Mouse (Mus musculus) splenic B cell, adult 2 months (primary cell): Measurements from ENCODE around the gene Abce1.
A peak's percentile ranks its signal among the peaks of the same experiment; 100 is the strongest.
"Not testable (repeated sequence)": the region's sequence is repeated elsewhere in the genome, so short reads cannot be mapped to it uniquely, and the experiment has no call there.

ENCODE experiments used
- DNase-seq: peaks from one replicate; pipeline ENCODE4 v3.0.0-alpha.2; 2011; ENCODE audit warnings: low read depth, low spot score
- H3K27me3 ChIP-seq: 2 replicates; pipeline ENCODE4 v1.6.1; 2012; ENCODE audit warnings: mild to moderate bottlenecking, low read length, moderate library complexity, mixed read lengths; ENCODE audit not compliant: control insufficient read depth, poor library complexity, insufficient read depth, severe bottlenecking
- H3K36me3 ChIP-seq: 2 replicates; pipeline ENCODE4 v1.6.1; 2012; ENCODE audit warnings: mild to moderate bottlenecking, low read length, moderate library complexity, mixed read lengths; ENCODE audit not compliant: control insufficient read depth, poor library complexity, insufficient read depth, severe bottlenecking

Abce1 gene

DNA sequence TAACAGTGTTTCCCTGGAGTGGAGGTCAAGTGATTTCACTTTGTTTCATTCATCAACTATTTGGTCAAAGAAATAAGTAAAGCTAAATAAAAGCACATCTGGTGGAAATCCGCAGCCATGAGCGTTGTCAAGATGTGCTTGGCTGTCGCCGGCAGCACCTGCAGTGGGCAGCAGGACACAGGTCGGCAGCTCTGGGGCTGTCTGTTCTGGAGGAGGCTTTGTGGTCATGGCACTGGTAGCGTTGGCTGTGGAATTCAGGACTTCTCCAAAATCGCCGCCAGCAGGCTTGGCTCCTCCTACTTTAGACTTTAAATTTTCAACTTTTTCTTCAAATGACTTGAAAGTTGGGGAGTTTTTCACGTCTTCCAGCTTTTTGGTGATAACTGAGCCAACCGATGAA is 31.5 kb downstream of the Abce1 start:
- H3K27me3 ChIP-seq, DNase-seq, H3K36me3 ChIP-seq: not testable (repeated sequence)

DNA sequence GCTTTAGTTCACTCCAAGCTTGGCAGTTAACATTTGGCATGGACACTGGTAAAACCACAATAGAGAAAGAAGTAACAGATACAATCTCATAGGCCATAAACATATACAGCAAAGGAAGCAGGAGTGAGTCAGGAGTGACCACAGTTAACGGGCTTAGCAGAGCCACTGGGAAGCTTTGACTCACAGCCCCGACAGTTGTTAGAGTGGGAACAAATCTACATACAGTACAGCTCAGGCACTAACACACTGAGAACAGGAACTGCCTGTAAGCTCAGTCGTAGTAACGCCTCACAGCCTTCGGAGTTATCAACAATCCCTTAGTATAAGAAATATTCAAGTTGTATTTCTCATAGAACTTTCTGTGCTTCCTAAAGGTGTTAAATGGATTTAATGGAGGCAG is 32.5 kb downstream of the Abce1 start:
- DNase-seq = peak; percentile 8
- H3K27me3 ChIP-seq = no peaks in the 10 kb centered on the region
- H3K36me3 ChIP-seq = peaks cover 5% of the 10 kb centered on the region; the same call in 1 of the 2 replicates

DNA sequence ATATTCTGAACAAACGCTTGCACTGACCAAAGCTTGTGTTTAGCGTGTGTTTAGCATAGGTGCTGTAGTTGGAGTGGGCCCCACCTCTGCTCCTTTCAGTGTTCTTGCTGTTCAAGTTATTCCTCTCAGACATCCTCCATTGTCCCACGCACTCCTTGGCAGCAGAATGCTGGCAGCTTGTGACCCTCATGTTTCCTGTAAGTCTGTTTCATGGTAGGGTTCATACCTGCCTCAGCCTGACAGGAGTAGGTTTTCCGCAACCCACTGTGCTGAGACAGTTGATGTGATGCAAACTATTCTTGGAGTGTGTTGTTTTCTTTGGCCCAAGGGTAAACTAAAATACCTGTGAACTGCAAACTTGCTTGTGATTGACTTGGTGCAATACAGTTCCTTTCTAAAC is 35.1 kb downstream of the Abce1 start:
- Histone ChIP-seq H3K36me3 (peaks cover 7% of the 10 kb centered on the region), H3K27me3 (no peaks in the 10 kb centered on the region)
- DNase-seq = no peak

DNA sequence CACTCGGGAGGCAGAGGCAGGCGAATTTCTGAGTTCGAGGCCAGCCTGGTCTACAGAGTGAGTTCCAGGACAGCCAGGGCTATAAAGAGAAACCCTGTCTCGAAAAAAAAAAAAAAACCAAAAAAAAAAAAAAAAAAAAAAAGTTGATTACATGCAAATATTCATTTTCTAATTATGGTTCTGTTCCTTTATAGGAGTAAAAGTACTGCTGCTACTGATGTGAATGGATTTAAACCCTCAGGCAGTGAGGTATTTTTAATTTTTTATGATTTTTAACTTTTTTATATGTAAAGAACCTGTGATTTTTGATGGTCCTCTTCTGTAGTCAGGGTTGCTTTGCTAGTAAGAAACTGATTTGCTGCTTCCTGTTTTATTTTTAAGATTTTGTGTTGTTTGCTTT is 52.8 kb downstream of the Abce1 start:
- H3K27me3 ChIP-seq, DNase-seq: not testable (repeated sequence)
- peaks cover 17% of the 10 kb centered on the region for H3K36me3 ChIP-seq

DNA sequence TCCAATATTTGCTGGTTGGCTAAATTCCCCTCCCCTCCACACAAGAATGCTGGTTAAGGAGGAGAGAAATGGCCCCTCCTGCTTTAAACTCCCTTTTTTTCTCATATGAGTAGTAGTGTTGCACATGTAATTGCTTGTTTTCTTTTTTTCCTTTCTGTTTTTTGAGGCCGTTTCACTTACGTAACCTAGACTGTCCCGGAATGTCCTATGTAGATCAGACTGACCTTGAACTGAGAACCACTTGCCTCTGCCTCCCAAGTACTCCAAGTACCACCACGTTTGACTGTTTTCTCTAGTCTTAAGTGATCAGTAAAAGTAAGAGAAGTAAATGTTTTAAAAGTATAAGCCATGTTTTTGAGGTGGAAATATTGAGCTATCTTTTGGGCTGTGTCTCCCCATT is 57.8 kb downstream of the Abce1 start:
- peaks cover 8% of the 10 kb centered on the region for H3K36me3 ChIP-seq
- no peak for DNase-seq
- H3K27me3 ChIP-seq = no peaks in the 10 kb centered on the region; the same call in 1 of the 2 replicates

DNA sequence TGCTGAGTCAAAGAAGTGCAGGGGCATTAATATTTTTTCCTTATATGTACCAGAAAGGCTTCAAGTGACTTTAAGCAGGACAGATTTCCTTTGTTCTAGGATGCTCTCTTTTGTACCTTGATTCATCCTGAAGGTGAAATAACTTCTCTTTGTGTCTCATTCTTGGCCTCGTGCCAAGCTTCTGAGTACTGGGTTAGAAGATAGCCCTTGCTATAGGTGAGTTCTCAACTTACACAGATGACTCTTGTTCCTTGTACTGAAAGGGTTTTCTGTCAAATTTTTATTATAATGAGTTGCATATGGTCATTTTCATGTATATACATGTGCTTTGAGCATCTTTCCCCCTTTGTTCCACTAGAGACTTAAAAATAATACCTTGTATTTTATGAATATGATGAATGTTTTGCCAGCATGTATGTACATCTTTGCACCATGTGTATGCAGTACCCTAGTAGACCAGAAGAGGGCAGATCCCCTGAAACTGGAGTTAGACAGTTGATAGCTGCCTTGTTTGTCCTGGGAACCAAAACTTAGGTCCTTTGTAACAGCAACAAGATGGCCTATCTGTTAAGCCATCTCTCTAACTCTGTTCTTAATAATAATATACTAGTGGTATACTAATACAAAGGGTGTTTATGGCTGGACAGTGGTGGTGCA is 61.3 kb downstream of the Abce1 start:
- H3K36me3 ChIP-seq = peaks cover 6% of the 10 kb centered on the region
- peak; percentile 75 for DNase-seq
- no peaks in the 10 kb centered on the region; the same call in 1 of the 2 replicates for H3K27me3 ChIP-seq

DNA sequence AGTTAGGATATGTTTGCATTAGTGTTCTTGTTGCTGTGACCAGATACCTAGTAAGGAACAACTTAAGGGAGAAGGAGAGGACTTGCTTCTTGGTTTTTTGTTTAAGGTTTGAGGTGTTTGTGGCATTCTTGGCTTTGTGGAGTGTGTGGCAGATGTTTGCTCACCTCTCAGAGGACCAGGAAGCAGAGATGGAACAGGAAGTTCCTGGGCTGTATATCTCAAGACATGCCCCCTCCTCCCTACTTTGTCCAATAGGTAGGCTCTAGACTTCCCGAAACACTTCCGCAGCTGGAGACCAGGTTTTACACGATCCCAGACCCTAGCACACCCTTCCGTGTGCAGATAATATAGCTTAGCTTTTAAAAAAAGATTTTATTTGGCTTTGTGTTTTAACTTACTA is 62.0 kb downstream of the Abce1 start:
- peaks cover 8% of the 10 kb centered on the region for H3K36me3 ChIP-seq
- H3K27me3 ChIP-seq = no peaks in the 10 kb centered on the region; the same call in 1 of the 2 replicates
- DNase-seq = no peak

DNA sequence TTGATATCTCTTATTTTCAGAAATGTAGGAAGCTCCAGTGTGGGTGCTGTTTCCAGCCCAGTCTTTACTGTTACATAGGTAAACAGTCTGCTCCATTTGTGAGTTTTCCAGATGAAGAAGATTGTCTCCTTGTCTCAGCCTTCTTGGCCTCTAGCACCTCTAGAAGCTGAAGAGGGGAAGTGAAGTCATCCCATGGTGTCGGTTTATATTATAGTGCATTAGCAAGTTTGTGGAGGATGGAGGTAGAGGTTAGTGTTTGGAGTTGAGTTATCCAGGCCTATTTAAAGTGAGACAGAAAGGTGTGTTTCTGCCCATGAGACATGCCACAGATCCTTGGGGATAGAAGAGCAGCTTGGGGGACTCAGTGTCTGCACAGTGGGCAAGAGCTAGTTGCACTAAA is 70.4 kb downstream of the Abce1 start:
- peak; percentile 7 for DNase-seq
- Histone ChIP-seq H3K36me3 (peaks cover 3% of the 10 kb centered on the region; the same call in 1 of the 2 replicates), H3K27me3 (no peaks in the 10 kb centered on the region)

DNA sequence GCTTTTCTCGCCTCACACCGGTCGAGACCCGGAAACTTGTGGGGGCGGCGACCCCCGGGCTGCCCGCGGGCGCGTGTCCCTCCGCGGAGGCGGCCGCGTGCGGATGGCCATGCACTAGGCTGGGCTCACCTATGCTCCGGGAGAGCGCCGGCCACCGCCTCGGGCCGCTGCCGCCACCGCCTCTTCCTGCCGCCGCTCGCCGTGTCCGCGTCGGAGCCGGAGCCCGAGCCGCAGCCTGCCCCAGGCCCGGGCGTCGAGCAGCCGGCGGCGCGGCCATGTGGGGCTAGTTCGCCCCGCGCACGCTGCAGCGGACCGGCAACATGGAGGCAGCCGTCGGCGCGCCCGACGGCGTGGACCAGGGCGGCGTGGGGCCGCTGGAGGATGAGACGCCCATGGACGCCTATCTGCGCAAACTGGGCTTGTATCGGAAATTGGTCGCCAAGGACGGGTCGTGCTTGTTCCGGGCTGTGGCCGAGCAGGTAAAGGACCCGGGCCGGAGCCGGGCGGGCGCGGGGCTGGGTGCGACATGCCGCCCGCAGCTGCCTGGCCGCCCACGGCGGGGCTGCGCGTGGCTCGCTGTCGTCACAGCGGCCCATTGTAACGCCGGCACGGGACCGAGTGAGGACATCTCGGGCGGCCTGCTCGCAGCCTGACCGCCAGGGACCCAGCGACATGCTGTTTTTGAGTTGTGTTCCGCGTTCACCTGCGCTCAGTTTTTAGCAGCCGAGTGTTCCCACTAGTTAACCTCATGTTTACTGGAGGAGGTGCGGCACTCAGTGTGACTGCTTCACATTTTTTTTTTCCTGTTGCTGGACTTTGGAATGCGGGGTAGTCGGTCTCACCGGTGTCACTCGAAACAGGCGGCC is 71.7 kb downstream of the Abce1 start, which contains the start of gene Otud4:
Gene Otud4 (plus strand): TSS at position 33 of the 866 bp plus-strand sequence.
- DNase-seq = peak; percentile 75
- H3K27me3 ChIP-seq = no peaks in the 10 kb centered on the region

DNA sequence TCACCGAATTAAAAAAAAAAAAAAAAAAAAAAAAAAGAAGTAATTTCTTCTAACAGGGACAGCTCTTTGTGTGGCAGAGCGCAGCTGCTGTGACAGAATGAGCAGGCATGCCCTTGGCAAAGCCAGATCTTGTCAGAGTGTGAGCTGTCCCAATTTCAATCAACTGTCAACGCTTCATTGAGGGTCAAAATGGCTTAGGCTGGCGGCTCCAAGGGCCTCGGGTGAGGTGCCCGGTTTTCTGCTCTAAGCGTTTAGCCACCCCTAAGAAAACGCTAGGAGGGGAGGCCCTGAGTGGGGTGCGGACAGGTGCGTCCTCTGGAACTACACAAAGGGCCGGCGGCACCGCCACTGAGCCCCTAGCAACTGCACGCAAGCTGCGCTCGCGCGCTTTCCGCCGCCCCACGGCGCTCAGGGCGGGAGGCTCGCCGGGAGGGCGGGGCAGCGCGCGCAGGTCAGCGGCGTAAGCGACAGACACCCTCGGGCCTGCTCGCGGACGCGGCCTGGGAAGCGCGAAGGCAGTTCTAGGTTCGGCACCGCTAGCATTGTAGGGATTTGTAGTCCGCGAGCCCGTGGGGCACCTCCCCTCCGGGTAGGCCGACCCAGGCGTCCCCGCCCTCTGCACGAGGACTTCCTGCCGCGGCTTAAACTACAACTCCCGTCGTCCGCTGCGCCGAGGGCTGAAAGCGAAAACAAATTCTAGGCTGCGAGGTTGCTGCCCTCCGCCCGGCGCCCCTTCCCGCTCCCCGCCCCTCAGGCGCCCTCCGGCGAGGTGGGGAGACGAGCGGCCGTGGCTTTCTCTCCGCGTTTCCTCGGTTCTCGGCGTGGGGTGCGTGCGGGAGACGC is 72.6 kb downstream of the Abce1 start:
- Histone ChIP-seq H3K27me3 (no peaks in the 10 kb centered on the region), H3K36me3 (no peaks in the 10 kb centered on the region)
- DNase-seq = peak; percentile 98

More for the DNA sequence above, 71.7 kb downstream of the Abce1 start, which contains the start of gene Otud4:
- no peaks in the 10 kb centered on the region; the same call in 1 of the 2 replicates for H3K36me3 ChIP-seq

DNA sequence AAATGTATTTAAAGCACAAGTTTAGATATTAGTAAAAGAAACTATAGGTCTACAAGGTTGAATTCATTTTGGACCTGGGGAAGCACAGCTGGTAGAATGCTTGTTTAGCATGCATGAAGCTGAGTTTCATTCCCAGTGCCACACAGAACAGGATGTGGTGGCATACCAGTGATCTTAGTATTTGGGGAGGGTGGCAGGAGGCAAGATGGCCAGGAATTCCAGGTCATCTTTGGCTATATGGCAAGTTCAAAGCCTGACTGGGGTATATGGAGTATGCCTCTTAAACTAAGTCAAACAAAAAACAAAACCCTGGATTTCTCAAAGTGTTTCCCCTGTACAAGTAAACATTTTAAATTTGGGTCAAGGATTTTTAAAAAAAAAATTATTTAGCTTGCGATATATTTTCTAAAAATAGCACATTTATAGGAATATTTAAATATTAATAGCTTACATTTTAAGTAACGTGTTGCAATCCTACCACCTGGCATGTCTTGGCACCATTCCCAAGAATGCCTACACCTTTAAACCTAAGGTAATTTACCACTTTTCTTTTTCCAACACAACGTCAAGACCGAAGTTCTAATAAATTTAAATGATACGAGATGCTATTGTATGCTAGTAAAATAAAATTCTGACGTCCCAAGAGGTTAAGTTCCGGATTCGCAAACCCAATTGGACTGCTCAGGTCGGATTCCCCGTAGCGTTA is 73.4 kb downstream of the Abce1 start:
- Histone ChIP-seq H3K36me3 (no peaks in the 10 kb centered on the region), H3K27me3 (no peaks in the 10 kb centered on the region)
- no peak for DNase-seq

DNA sequence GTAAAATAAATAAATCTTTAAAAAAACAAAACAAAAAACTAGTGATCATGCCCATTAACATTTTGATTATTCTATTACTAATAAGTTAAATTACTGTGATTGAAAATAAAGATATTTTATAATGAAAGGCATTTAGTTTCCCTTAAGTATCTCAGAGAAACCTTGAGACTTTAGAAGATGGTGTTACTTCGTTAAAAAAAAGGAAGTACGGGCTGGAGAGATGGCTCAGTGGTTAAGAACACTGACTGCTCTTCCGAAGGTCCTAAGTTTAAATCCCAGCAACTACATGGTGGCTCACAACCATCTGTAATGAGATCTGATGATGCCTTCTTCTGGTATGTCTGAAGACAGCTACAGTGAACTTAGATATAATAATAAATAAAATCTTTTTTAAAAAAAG is 74.3 kb downstream of the Abce1 start:
- DNase-seq = no peak
- H3K27me3 ChIP-seq = no peaks in the 10 kb centered on the region
- H3K36me3 ChIP-seq = no peaks in the 10 kb centered on the region

DNA sequence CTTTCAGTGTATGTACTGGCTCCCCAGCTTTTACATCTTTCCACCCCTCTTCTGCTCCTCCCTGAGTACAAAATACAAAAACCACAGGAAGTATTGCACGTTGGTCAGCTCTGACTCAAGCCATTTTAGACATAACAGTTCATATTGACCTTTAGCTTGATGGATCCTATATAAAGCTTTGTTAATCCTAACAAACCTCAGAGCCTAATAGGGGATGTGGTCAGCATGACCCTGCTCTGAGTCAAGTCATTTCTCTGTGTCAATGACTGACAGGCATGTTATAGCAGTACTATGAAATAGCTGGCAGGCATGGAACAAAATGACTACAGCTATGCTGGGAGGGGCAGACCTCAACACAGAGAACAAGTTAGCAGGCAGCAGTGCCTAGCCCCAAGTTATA is 75.4 kb downstream of the Abce1 start:
- DNase-seq = no peak

DNA sequence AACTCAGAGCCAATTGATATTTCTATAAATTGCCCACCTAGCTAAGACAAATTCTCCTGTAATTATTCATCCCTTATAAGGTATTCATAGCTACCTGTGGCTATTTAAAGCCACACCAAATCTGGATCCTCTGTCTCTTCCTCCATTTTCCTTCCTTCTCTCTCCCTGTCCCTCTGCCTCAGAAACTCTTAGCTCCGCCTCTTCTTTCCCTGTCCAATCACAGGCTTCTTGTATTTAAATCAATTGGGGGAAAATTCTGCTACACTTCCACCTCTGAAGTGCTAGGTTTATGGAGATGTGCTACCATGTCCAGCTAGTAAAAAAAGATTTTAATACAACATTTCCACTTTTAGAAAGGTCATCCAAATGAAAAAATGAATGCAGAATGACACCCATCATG is 76.0 kb downstream of the Abce1 start:
- no peak for DNase-seq
- Histone ChIP-seq H3K27me3 (no peaks in the 10 kb centered on the region), H3K36me3 (no peaks in the 10 kb centered on the region)

More for the DNA sequence above, 75.4 kb downstream of the Abce1 start:
- Histone ChIP-seq H3K36me3 (no peaks in the 10 kb centered on the region), H3K27me3 (no peaks in the 10 kb centered on the region)
